Mouse (Mus musculus) CH12.LX (cell line): Measurements from ENCODE around the gene Slc44a3. TPM values are rescaled to one million over a fixed set of nuclear protein-coding genes. Genes with fewer than 3 reads are reported as not detected.

Experiments
- DNase-seq: peaks from one replicate; pipeline ENCODE4 v3.0.0-alpha.2; 2013; ENCODE audit errors: extremely low read depth
- H3K27ac ChIP-seq: 2 replicates; pipeline ENCODE4 v1.5.1; 2012; ENCODE audit warnings: low read depth, mild to moderate bottlenecking, control low read depth, moderate library complexity; ENCODE audit not compliant: insufficient read depth
- H3K27me3 ChIP-seq: replicated peaks from 2 replicates; pipeline ENCODE3; 2012; ENCODE audit warnings: inconsistent platforms
- H3K36me3 ChIP-seq, 2 experiments: replicated peaks in 1 of 2; 2 replicates each; pipeline versions ENCODE3 to v1.6.1; 2012; ENCODE audit warnings: inconsistent platforms in 1 of 2, low read length in 1 of 2, mild to moderate bottlenecking in 1 of 2, mixed read lengths in 1 of 2, moderate library complexity in 1 of 2; ENCODE audit not compliant: control insufficient read depth in 1 of 2, insufficient read depth in 1 of 2
- H3K4me1 ChIP-seq, 2 experiments: 2 replicates each; pipeline ENCODE4 v1.6.1; 2012; ENCODE audit warnings: inconsistent platforms in 1 of 2, moderate library complexity in 1 of 2; ENCODE audit not compliant: insufficient read depth in 2 of 2, control insufficient read depth in 1 of 2
- H3K4me2 ChIP-seq: 2 replicates; pipeline ENCODE4 v1.6.1; 2012; ENCODE audit warnings: low read depth, mild to moderate bottlenecking, control low read depth; ENCODE audit not compliant: poor library complexity, insufficient read depth, severe bottlenecking
- H3K4me3 ChIP-seq, 3 experiments: fragments of 150-350 bp in 1 of 3; sonication (generic) in 1 of 3; replicated peaks in 1 of 3; 2 replicates each; pipeline versions ENCODE3 to v1.5.1; 2011 to 2012; ENCODE audit warnings: low read depth in 2 of 3, low read length in 2 of 3, mild to moderate bottlenecking in 2 of 3, moderate library complexity in 2 of 3, control low read depth in 1 of 3, improper control_type of control experiment in 1 of 3, inconsistent platforms in 1 of 3, mixed read lengths in 1 of 3; ENCODE audit not compliant: poor library complexity in 1 of 3
- H3K79me2 ChIP-seq: replicated peaks from 2 replicates; pipeline ENCODE4 v1.6.1; 2012; ENCODE audit warnings: mild to moderate bottlenecking, moderate library complexity; ENCODE audit not compliant: control insufficient read depth, poor library complexity, insufficient read depth, severe bottlenecking; ENCODE audit errors: extremely low read depth
- H3K9ac ChIP-seq: 2 replicates; pipeline ENCODE4 v1.6.1; 2012; ENCODE audit warnings: low read depth, mild to moderate bottlenecking, control low read depth, moderate library complexity; ENCODE audit not compliant: insufficient read depth
- H3K9me3 ChIP-seq: replicated peaks from 2 replicates; pipeline ENCODE3; 2012; ENCODE audit warnings: low read length, inconsistent platforms, mixed read lengths
- BHLHE40 ChIP-seq: IDR thresholded peaks from 2 replicates; pipeline ENCODE4 v1.6.1; 2011; ENCODE audit warnings: mild to moderate bottlenecking, low read depth, low read length, improper control_type of control experiment
- CHD1 ChIP-seq: IDR thresholded peaks from 2 replicates; pipeline ENCODE4 v1.6.1; 2012; ENCODE audit warnings: low read depth, low read length, improper control_type of control experiment, inconsistent platforms
- CHD2 ChIP-seq: IDR thresholded peaks from 2 replicates; pipeline ENCODE4 v1.6.1; 2011; ENCODE audit warnings: low read length, improper control_type of control experiment
- ETS1 ChIP-seq: conservative IDR thresholded peaks from 2 replicates; pipeline ENCODE4 v1.6.1; 2012; ENCODE audit warnings: low read depth, mild to moderate bottlenecking, inconsistent platforms, low read length, improper control_type of control experiment, moderate library complexity
- IRF4 ChIP-seq: IDR thresholded peaks from 2 replicates; pipeline ENCODE4 v1.6.1; 2014; ENCODE audit warnings: low read depth, mild to moderate bottlenecking, inconsistent platforms, low read length, improper control_type of control experiment
- JUND ChIP-seq: conservative IDR thresholded peaks from 2 replicates; pipeline ENCODE4 v1.6.1; 2011; ENCODE audit warnings: low read depth, low read length, improper control_type of control experiment
- MAX ChIP-seq: IDR thresholded peaks from 2 replicates; pipeline ENCODE4 v1.6.1; 2011; ENCODE audit warnings: low read length, improper control_type of control experiment
- NRF1 ChIP-seq: IDR thresholded peaks from 2 replicates; pipeline ENCODE4 v1.6.1; 2014; ENCODE audit warnings: low read depth, mild to moderate bottlenecking, inconsistent platforms, low read length, improper control_type of control experiment, moderate library complexity
- PAX5 ChIP-seq: IDR thresholded peaks from 2 replicates; pipeline ENCODE4 v1.6.1; 2012; ENCODE audit warnings: low read length, inconsistent platforms, mixed read lengths
- RCOR1 ChIP-seq: conservative IDR thresholded peaks from 2 replicates; pipeline ENCODE4 v1.6.1; 2012; ENCODE audit warnings: low read depth, mild to moderate bottlenecking, inconsistent platforms, low read length, improper control_type of control experiment
- TBP ChIP-seq: conservative IDR thresholded peaks from 2 replicates; pipeline ENCODE4 v1.6.1; 2011; ENCODE audit warnings: low read depth, low read length, improper control_type of control experiment
- USF1 ChIP-seq: IDR thresholded peaks from 2 replicates; pipeline ENCODE4 v1.6.1; 2014; ENCODE audit warnings: low read depth, mild to moderate bottlenecking, inconsistent platforms, low read length, improper control_type of control experiment
- dilution Hi-C: fragments of 300-500 bp; cut with MboI; formaldehyde crosslinking; loops from 2 replicates; pipeline ENCODE4 v1.14.3; 2020; ENCODE audit warnings: low sequenced_read_pairs; ENCODE audit not compliant: extremely low pct_unique_long_range_greater_than_20kb, extremely low pct_ligation_motif_present
- in situ Hi-C: fragments of 300-500 bp; cut with MboI; formaldehyde crosslinking; loops from 3 replicates; pipeline ENCODE4 v1.14.3; 2019; ENCODE audit warnings: low sequenced_read_pairs, low pct_ligation_motif_present, low pct_unique_long_range_greater_than_20kb, mixed read lengths
- polyA plus RNA-seq: library from polyadenylated mRNA; unstranded; fragments of >175 nt; gene quantifications from 2 replicates; pipeline ENCODE4 v1.2.1, GENCODE M21; 2012; ENCODE audit warnings: low read depth; ENCODE audit not compliant: insufficient read length
- total RNA-seq, 2 experiments: library from RNA; depleted of rRNA; stranded (reverse); fragments of 300-350 nt in 1 of 2; fragments of >200 nt in 1 of 2; gene quantifications; 2 replicates each; pipeline ENCODE4 v1.2.3; 2012 to 2014

Gene Slc44a3
- total and polyA plus RNA-seq, 3 experiments, result not detected

- TF ChIP-seq CHD2, result no peak
- no peak for TF ChIP-seq ETS1
- TF ChIP-seq BHLHE40, result no peak
- TF ChIP-seq IRF4, result no peak
- TF ChIP-seq CHD1, result no peak
- no peak for TF ChIP-seq MAX
- TF ChIP-seq USF1, result no peak
- TF ChIP-seq JUND, result no peak
- no peak for TF ChIP-seq PAX5
- TF ChIP-seq RCOR1, result no peak
- no peak for TF ChIP-seq TBP
Observed at GRCm38 (mm10) chr3:121531370-121532148, 645 bp downstream of the Slc44a3 start.

GRCm38 (mm10) chr3:121530546-121531258 is 1.5 kb downstream of the Slc44a3 start:
- Histone ChIP-seq H3K27ac (no peak overlapping the region), H3K79me2 (no peaks in the 10 kb centered on the region)
- in situ Hi-C loops (loop anchor here (25.0 kb wide), 1 partner anchor 607 kb away; no protein-coding TSS in a partner anchor), dilution Hi-C loops (no loop called here)
- TF ChIP-seq NRF1, result no peak
- TF ChIP-seq, all 38 proteins: peak for 0
- Histone ChIP-seq H3K4me3 (no peak overlapping the region), H3K27me3 (no peaks in the 10 kb centered on the region), H3K36me3 (no peaks in the 10 kb centered on the region), H3K4me1 (peaks cover 0 to 7% of the 10 kb centered on the region in 2 experiments; a peak in 2 of 4 replicates), H3K9ac (no peak overlapping the region), H3K4me2 (no peak overlapping the region), H3K9me3 (no peaks in the 10 kb centered on the region)
- DNase-seq, result no peak

More at GRCm38 (mm10) chr3:121531370-121532148, 645 bp downstream of the Slc44a3 start:
- Histone ChIP-seq H3K27ac (no peak overlapping the region), H3K9ac (no peak overlapping the region), H3K4me1 (peaks cover 0 to 7% of the 10 kb centered on the region in 2 experiments; a peak in 2 of 4 replicates), H3K4me2 (no peak overlapping the region), H3K27me3 (no peaks in the 10 kb centered on the region), H3K9me3 (no peaks in the 10 kb centered on the region), H3K36me3 (no peaks in the 10 kb centered on the region), H3K79me2 (no peaks in the 10 kb centered on the region), H3K4me3 (no peak overlapping the region)
- in situ Hi-C loops, result loop anchor here (25.0 kb wide), 1 partner anchor 606 kb away; no protein-coding TSS in a partner anchor
- dilution Hi-C loops, result no loop called here
- no peak for DNase-seq
